9 mouse cellular contexts compared by ENCODE assay signal in the genomic region with DNA sequence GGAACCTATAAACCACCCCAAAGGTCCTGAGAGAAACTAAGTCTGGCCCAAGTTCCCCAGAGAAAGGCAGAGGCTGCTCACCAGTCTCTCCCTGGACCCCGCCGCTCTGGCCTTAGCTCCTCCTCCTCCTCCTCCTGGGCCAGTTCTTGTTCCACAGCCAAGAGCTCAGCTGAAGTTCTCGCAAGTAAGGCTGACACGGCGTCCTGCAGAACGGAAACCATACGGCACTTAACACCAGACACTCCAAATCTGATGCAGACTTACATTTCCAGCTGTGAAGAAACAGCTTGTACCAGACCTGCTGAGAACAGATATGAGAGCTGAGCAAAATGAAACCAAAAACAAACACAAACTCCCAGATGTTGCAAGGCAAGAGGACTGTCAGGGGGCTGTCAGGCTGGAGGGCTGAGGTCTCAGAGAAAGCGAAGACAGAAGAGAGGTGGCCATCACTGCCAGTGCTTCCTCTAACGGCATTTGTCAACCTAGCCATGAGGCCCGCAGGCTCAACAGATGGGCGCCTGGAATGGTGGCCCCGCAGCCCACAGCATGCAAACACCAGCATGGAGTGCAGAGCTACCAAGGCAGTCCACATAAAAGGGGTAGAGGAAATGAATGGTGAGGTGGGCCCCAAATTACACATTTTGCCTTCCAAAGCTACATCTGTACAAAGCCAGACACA. TPM values are rescaled to one million over a fixed set of nuclear protein-coding genes. Genes with fewer than 3 reads are reported as not detected.
DNase-seq lines count a peak whose midpoint lies in the region; ATAC-seq lines count a peak whose summit lies in the region.
"Had no signal": no experiment of that assay in that cellular context is flagged by ENCODE, and none has a peak within 500 bp of the region (broad histone marks: within the 10 kb centered on the region; RNA-seq: fewer than 3 reads in every experiment).

No protein-coding gene starts in this region.

- intact Hi-C loops in heart, postnatal 10 days (cut with DNase I): no loop called here

- no peaks in the 10 kb centered on the region for H3K4me1 ChIP-seq in neural tube, embryonic 13.5 days (replicated peaks)

- H3K9ac ChIP-seq in neural tube, embryonic 13.5 days: no peak overlapping the region

- H3K36me3 ChIP-seq in neural tube, embryonic 13.5 days: peaks cover 48% of the 10 kb centered on the region

- H3K4me2 ChIP-seq in neural tube, embryonic 13.5 days: no peak overlapping the region

- DNase-seq in adrenal gland, adult 2 months: peak; percentile 30
- DNase-seq in adrenal gland, postnatal 25 days: no peak
- DNase-seq in right cerebral cortex, adult 18-20 months: peak; percentile 37
- DNase-seq in right cerebral cortex, postnatal 14 days: no peak
- DNase-seq in heart, postnatal 10 days: peak; percentile 79 to 83
- DNase-seq in liver: peak; percentile 24
- DNase-seq in adipocyte (ENCODE audit: low spot score): no peak

- ATAC-seq in neural tube, embryonic 13.5 days (ENCODE audit: low read depth): no peak

- H3K9me3 ChIP-seq in neural tube, embryonic 13.5 days: no peaks in the 10 kb centered on the region

- 0 out of 2 replicates have a peak overlapping the region, but pooled peaks have one; percentile 18 for H3K27ac ChIP-seq in neural tube, embryonic 13.5 days (replicated peaks)

- WGBS in neural tube, embryonic 13.5 days: 77% methylated on average over 12 of the region's 12 CpGs

- no peak overlapping the region for H3K4me3 ChIP-seq in neural tube, embryonic 13.5 days

- no peaks in the 10 kb centered on the region for H3K27me3 ChIP-seq in neural tube, embryonic 13.5 days

RNA-seq across cellular contexts. Expression of gene Cldn22, which starts 27.7 kb away (rescaled TPM):
- total RNA-seq in adrenal gland, adult 2 months (2021): 1 to 10 TPM; 1.8 to 3.6 TPM
- polyA plus RNA-seq in adrenal gland, adult 2 months (2012; rRNA removed): 2.9 and 6.2 TPM in 2 replicates
- total RNA-seq in adrenal gland, postnatal 25 days (2021): 1.1 TPM in 1 of 2 replicates, not detected in the other
- total RNA-seq in heart, postnatal 10 days (2021): not detected
- polyA plus RNA-seq in neural tube, embryonic 13.5 days (2015; fragmentation: Nextera tagmentation; extraction: Ambion mirVana): not detected in 2 replicates

RNA-seq across cellular contexts. Expression of gene Cldn24, which starts 30.0 kb away (rescaled TPM):
- not detected for total RNA-seq in adrenal gland, adult 2 months (2021)
- not detected in 2 replicates for polyA plus RNA-seq in adrenal gland, adult 2 months (2012; rRNA removed)
- total RNA-seq in adrenal gland, postnatal 25 days (2021): not detected in 2 replicates
- not detected for total RNA-seq in heart, postnatal 10 days (2021)
- polyA plus RNA-seq in neural tube, embryonic 13.5 days (2015; fragmentation: Nextera tagmentation; extraction: Ambion mirVana): not detected in 2 replicates
- polyA plus RNA-seq: cortical plate, adult 2 months had no signal

Comparison
In these comparisons a context has a peak if more than half of its experiments do, and no peak if none do; other contexts are left out.
1. DNase-seq: peak in adrenal gland, adult 2 months (single experiment), right cerebral cortex, adult 18-20 months (single experiment), heart, postnatal 10 days (2 of 2) and liver (single experiment); none in adrenal gland, postnatal 25 days (single experiment), right cerebral cortex, postnatal 14 days (single experiment) and adipocyte (single experiment).